Mouse (Mus musculus) urinary bladder, adult 18-20 months (tissue): ENCODE measurements at regions not wholly inside any gene's neighbourhood (a gene's known extent, or its start where the extent isn't known, plus 50 kb on each side); places are given as distances from the start of the nearest gene placed in this dataset.

Experiments used
- DNase-seq, 2 experiments: peaks; one replicate each; pipeline ENCODE4 v3.0.0; 2022; ENCODE audit warnings: low spot score in 2 of 2, mixed read lengths in 2 of 2

DNA sequence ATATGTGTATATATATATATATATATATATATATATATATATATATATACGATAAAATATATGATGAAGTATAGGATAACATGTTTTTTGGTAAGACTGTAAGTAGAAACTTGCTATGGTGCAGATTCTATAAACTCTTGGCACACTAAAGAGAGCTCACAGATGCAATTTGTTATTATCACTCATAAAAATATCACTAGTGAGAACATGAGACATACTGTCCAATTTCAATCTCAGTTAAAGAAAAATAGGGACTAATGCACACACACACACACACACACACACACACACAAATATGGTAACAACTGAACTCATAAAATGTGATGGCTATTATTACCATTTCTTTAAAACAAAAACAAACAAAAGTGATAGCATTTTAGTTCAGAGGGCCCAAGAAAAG is 292.0 kb downstream of the Cd47 start:
- no peak for DNase-seq

DNA sequence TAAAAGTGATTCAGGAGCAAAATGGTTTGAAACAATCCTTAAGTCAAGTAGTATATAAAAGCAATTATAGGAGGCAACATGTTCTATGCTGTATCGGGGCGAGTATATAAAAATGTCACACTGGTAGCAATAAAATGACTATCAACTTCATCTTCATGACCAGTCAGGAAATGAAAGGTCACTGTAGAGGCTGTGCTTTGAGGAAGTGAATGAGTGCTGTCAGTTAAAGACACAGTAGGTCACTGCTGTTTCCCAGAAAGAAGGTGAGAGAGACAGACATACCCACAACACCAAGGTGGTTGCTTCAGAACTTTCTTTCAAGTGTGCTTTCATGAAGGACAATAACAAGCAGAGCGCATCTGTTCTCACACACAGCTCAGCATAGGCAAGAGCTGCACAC is 292.4 kb downstream of the Cd47 start:
- DNase-seq, result no peak

DNA sequence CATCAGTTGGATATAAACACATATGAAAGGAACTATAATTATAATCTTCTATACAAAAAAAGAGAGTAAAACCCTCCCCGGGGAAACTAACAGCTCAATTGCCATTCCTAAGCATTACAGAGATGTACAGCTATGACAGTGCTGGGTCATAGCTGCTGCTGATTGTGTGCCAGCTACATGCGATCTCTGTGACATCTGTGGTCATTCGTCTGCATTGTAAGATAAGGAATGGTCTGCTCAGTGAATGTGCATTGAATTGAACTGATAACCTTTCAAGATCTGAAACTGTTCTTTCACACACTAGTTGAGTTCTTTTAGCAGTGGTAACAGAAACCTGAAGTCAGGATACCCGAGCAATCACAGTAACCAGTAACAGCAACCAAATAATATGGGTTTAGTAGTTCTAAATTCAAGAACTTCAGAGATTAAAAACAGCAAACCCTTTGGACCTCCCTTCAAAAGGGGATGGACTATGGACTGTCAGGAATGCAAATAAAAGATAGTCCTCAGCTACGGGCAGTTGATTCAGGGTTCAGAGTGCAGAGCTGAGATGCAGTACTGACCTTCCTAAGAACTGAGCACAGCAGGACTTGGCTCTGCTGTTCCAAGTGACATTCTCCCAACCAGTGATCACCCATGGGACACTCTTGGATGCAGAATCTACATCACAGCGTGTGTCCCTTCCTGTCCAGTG is 295.7 kb downstream of the Cd47 start:
- no peak for DNase-seq

DNA sequence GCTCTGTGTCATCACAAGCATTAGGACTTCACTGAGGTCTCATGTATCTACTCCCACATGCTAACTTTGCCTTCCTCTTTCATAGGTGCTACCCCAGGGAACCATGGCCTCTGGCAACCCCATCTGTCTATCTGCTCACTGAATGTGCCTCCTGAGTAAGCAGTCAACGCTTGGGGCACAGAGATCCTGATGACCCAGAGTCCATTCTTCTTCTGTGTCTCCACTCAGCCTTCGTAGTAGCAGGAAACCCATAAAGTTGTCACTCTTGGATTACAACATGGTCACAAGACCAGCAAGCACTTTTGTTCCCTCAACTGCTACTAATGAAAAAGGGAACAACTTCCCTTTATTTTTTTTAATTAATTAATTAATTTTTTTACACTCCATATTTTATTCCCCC is 296.2 kb downstream of the Cd47 start:
- no peak for DNase-seq

DNA sequence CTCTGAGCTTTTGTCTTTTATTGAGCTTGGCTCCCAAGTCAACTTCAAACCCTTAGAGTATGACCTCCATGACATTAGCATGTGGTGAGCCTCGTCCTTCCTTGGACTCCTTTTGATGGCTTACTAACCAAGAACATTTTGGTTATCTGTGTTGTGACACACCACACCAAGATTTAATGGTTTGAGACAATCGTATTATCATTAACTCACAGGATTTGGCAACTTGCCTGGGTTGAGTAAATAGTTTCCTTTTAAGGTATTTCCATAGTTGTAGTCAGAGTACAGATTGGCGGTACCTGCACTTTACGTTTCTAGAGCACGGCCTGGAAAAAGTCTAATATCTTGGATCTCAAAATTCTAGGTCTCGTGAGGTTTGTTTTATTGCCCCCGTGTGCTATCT is 303.0 kb downstream of the Cd47 start:
- DNase-seq, result no peak

DNA sequence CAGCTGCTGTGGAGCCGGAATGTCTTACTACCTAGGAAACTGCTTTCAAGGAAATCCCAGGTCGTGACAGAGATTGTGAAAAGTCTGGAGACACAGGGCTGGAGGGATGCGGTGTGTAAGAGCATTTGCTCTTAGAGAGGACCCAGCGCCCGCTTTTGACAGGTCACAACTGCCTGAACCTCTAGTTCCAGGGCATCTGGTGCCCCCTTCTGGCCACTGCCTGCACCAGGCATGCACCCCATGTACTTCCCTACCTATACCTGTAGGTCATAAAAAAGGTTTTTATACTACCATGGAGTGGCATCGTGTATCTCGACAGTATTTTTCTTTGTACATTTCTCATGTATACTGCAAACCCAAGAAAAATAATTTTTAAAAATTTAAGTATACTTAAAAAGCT is 314.0 kb downstream of the Bbx start:
- no peak for DNase-seq

DNA sequence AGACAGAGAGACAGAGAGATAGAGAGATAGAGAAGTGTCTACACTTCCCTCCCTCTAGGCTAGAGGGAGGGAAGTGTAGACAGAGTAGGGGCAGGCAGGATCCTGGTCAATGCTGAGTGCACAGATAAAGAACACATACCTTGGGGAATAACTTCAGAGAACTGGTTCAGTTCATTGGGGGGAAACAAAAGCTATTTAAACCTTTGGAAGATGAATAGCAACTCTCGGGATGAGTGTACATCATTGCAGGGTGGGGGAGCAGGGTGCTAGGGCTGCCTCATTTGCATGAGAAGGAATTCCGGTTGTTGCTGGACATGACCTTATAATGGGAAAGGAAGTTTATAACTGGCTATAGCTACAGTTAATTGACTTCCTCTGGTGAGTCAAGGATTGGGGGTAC is 309.7 kb downstream of the Bbx start:
- DNase-seq, result no peak

DNA sequence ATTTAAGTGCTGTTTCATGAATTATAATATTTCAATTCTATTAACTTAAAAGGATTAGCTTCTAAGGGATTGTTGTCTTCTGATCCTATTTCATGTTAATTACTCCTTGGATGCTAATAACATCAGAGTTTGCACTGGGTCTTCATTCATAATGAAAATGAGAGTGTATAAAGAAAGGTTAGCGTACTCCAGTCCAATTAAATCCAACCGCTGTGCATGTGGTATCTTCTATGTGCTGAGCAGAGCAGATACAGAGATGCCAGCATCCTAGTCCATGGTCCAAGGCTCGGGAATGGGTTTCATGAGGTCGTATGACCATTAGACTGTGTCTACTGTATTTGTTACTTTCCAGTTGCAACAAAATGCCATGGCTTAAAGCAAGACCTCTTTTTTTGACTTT is 307.5 kb downstream of the Bbx start:
- no peak for DNase-seq

DNA sequence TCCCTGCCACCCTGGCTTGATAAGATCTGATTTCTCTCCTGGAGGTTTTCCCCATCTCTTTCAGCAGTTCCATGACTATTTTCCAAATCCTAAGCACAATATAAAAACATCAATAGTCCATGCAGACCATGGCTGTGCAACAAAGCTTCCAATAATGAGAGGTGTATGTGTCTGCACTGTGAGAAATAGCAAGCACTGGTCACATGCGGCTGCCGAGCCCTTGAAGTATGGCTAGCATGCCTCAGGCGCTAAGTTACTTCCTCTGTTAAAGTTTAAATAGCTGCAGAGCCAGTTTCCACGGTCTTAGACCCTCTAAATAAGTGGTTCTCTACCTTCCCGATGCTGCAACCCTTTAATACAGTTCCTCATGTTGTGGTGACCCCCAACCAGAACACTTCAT is 306.6 kb downstream of the Bbx start:
- no peak for DNase-seq

DNA sequence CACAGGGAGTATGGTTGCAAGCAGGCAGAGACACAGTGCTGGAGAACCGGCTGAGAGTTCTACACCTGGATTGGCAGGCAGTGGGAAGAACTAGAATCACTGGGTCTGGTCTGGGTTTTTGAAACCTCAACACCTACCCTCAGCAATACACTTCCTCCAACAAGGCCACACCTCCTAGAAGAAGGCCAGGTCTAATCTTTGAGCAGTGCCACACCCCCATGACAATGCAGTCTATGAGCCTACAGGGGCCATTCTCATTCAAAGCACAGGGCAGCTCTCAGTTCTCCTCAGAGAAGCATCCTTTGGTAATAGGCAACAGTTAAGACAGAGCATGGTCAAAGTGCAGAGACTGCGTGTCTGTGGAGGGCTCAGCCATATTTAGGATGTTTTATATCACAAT is 300.8 kb downstream of the Bbx start:
- no peak for DNase-seq
